Mouse (Mus musculus) urinary bladder, adult 2 months (tissue): ENCODE data around the gene Kng2. TPM values are rescaled to one million over a fixed set of nuclear protein-coding genes. Genes with fewer than 3 reads are reported as not detected.
"Not testable (repeated sequence)": the region's sequence is repeated elsewhere in the genome, so short reads cannot be mapped to it uniquely, and the experiment has no call there.

Source experiments
- DNase-seq: peaks from one replicate; pipeline ENCODE4 v3.0.0; 2022; ENCODE audit warnings: low spot score
- polyA plus RNA-seq: library from polyadenylated mRNA; depleted of rRNA; stranded (reverse); fragments of >200 nt; gene quantifications from 2 replicates; pipeline ENCODE4 v1.2.3, GENCODE M21; 2012; rRNA removed

The Kng2 gene
- polyA plus RNA-seq = 0.07 and 0.21 TPM in 2 replicates

DNA sequence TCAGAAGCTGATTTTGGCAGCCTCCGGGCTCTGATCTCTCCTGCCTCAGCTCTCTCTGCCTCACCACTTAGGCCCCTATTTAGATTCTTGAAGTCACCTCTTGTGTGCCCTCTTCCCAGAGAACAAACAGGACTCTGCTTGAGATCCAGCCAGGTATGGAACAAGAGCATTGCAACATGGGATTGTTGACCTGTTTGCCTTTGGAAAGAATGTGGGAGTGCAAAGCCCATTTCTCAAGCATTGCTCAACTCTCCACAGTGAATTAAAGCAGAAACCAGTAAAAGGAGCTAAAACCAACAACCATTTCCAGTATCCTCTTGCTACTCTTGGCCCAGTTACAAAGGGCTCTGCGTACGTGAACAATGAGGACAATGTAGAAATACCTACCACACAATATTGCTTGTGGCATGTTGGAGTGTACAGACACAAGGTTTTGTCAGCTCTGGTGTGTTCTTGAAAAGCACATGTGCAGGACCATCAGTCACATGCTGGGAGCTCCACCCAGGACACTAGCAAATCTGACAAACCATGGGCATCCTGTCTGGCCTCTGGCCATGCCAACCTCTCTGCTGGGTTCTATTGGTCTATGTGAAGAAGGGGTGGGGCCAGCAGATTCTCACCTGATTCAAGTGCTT, at the start of gene Kng2:
TSS of gene Kng2 (minus strand) at position 517 of the 635 bp plus-strand sequence.
- DNase-seq = not testable (repeated sequence)

DNA sequence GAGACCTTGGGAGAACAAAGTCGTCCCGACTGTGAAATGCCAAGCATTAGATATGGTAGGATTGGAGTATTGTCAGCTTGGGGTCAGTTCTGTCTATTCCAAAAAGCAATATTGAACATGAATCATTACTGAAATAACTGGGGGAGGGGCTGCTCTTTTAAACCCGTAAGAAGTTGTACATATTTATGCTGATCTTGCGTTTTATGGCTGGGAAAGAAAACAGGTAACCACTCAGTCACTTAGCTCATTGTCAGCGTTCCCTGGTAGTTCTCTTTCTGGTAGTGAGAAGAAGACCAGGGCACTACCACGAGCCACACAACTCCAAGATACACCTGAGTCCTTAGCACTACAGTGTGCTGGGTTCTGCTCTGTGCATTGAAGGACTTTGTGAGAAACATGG, 48.2 kb upstream of the Kng2 start:
- not testable (repeated sequence) for DNase-seq

DNA sequence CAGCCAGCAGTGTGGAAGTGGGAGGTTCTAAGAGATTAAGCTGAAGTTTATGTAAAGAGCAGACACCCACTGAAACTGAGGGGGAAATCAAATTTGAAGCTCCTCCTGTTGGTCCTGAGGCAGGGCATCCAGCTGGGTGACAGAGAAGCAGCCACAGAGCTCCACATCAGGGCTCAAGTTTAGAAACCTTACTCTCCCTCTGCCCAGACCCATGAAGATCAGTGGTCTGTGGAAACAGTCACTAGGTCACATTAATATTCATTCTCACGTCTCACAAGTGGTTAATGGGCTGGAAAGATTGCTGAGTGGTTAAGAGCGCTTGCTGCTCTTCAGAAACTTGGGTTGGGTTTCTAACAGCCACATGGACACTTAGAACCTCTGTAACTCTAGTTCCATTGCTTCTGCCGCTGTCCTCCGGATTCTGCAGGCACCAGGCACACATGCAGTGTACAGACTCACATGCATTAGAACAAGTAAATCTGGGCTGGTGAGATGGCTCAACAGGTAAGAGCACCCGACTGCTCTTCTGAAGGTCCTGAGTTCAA, 31.6 kb upstream of the Kng2 start:
- DNase-seq = not testable (repeated sequence)

DNA sequence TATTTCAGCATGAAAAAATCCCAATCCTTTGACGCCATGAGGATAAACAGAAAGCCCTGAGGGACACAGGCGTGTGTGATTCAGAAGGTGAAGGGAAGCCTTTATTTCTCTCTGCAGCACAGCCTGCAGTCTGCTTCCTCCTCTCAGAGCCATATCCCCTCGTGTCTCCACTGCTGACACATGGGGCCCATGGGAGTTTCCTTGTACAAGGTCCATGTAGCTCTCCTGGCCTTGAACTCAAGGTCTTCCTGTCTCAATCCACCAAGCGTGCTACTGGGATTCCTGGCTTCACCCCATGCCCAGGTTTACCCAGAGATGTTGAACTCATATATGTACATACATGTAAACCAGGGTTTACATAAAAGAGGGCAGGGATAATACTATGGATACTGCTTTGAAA, 30.3 kb upstream of the Kng2 start:
- not testable (repeated sequence) for DNase-seq

DNA sequence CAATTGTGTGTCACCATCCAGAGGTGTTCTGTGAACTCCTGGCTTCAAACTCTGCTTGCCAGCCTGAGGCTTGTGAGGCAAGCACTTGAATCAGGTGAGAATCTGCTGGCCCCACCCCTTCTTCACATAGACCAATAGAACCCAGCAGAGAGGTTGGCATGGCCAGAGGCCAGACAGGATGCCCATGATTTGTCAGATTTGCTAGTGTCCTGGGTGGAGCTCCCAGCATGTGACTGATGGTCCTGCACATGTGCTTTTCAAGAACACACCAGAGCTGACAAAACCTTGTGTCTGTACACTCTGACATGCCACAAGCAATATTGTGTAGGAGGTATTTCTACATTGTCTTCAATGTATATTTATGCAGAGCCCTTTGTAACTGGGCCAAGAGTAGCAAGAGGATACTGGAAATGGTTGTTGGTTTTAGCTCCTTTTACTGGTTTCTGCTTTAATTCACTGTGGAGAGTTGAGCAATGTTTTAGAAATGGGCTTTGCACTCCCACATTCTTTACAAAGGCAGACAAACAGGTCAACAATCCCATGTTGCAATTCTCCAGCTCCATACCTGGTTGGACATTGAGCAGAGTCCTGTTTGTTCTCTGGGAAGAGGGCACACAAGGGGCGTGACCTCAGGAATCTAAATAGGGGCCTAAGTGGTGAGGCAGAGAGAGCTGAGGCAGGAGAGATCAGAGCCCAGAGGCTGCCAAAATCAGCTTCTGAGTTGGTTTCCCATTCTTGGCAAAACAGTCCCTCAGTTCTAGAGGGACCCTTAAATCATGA, 28.6 kb upstream of the Kng2 start, which contains the start of gene Kng1:
TSS of gene Kng1 (plus strand) at position 198 of the 780 bp plus-strand sequence.
- not testable (repeated sequence) for DNase-seq

DNA sequence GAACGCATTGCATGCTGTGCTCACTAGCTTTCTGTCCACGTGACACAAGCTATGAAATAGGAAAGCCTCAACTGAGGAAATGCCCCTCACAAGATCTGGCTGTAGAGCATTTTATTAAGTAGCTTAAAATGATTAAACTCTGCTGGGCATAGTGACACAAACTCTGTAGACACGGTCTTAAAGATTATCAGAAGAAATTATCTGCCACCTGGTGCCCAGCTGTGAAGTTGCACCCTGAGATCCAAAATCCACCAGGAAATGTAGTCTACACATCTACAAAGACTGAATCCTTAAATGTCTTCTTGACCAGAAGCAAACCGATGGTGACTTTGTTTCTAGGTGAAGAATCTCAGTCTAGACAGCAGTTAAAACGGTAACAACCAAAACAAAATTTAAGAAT, 17.0 kb upstream of the Kng2 start:
- no peak for DNase-seq

DNA sequence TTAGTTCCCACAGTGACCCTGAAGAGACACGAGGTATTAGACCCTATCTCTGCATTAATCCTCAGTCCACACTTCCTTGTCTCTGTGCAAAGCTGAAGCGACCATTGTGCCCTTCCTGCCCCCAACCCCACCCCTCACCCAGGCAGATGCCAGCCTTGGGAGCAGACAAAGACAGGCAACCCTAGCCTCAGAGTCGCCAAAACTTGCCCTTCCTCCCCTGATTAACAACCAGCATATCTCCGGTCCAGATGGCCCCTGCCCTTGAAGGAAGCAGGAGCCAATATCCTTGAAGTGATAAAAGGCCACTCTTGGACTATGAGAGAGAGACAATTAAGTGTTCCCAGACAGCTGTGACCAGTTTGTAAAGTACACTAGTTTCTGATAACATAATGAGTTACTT, 11.6 kb upstream of the Kng2 start:
- DNase-seq = no peak

DNA sequence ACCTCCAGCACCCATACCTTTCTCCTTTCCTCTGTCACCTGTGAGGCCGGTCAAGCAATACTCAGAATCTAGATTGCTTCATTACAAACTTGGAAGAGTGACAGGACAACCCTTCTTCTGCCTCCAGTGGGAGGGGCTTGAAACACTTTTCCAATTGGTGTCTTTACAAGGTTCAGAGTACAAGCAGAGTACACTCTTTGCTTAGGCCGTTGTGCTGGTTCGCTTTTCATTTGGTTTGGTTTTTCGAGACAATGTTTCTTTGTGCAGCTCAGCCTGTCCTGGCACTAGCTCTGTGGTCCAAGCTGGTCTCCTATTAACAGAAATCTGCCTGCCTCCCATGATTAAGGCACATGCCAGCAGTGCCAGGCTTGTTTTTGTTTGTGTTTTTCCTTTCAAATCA, 10.0 kb upstream of the Kng2 start:
- no peak for DNase-seq

DNA sequence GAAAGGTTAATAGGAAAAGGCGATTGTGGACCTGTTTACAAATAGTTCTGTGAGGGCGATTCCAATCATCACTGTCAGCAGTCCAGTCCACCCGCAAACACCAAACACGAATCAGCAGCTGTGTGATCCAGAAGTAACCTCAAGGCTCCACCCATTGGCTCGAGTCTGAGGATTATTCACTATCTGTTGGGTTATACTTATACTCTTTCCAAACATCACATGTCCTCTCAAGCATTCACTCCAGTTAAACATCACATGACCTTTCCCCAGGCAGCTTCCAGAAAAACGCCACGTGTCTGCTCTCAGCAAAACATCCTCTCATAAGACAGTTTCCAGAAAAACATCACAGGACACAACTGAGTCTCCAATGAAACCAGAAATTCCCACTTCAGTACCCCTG, 8.5 kb upstream of the Kng2 start:
- DNase-seq = no peak

DNA sequence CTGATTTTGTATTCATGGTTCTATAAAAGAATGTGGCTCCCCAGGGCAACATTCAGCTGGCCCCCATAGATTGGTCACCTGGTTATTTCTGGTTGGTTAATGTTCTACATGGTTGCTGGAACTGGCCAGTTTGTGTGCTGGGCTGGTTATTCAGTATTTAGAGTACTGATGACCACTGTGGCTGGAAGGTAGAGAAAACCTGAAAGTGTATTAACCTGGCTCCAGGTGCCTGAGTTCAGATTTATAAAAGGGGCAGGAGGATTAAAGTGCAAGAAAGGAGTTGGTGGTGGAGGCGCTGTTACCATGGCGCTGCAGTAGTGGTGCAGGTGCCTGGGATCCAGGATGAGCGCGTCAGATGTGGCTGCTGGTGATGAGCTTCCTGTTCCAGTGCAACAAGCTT, 4.4 kb upstream of the Kng2 start:
- DNase-seq = no peak

DNA sequence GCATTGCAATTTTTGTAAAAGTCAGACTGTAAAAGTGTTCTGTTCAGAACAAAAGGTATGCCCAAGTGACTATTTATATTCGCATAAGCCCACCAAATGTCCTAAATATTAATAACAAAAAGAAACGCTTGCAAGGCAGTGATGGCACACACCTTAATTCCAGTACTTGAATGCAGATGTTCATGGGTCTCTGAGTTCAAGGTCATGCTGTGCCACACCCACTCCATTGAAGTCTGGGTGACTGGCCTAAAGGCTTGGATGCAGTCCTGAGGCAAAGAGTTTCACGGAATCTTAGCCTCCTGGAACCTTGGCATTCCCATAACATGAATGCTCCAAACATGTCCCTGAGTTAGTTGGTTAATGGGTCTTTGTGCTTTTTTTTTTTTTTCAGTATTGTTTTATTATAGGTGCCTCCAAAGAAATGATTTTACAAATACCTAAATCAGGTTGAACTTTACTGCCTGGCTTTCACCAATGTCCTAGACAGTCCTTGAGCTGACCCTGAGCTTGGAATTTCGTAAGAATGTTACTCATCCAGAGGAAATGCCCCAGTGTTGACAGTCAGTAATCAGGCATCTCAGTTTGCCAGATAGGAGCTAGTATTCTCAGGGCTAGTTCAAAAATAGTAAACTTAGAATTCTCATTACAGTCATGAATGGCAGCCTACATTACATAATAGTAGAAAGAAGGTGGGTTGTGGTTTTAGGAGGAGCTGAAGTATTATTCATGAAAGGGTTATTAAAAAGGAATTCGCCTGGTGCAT, 1.6 kb upstream of the Kng2 start:
- DNase-seq = no peak

DNA sequence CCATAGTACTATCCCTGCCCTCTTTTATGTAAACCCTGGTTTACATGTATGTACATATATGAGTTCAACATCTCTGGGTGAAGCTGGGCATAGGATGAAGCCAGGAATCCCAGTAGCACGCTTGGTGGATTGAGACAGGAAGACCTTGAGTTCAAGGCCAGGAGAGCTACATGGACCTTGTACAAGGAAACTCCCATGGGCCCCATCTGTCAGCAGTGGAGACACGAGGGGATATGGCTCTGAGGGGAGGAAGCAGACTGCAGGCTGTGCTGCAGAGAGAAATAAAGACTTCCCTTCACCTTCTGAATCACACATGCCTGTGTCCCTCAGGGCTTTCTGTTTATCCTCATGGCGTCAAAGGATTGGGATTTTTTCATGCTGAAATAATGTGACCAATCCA, 1.9 kb downstream of the Kng2 start:
- not testable (repeated sequence) for DNase-seq

DNA sequence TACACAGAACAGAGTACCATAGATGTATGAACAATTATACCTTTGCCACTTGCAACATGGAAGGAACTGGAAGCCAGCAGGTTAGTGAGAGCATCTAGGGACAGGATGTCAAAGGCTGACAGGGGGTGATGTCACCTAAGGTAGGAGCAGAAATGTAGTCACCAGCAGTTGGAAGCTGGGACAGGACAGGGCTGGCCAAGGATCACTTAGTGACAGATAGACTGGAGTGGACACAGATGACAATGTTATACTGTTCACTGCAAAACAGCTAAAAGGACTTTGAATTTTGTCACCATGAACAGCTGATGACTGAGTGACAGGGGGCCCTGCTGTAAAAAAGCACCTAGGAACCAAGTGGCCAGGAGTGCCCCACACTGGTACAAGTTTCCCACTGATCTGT, 2.7 kb downstream of the Kng2 start:
- DNase-seq = no peak

DNA sequence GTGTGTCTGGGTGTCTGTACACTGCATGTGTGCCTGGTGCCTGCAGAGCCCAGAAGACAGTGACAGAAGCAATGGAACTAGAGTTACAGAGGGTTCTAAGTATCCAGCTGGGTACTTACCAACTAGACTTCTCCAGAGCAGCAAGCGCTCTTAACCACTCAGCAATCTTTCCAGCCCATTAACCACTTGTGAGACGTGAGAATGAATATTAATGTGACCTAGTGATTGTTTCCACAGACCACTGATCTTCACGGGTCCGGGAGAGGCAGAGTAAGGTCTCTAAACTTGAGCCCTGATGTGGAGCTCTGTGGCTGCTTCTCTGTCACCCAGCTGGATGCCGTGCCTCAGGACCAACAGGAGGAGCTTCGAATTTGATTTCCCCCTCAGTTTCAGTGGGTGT, 4.2 kb downstream of the Kng2 start:
- DNase-seq = no peak

DNA sequence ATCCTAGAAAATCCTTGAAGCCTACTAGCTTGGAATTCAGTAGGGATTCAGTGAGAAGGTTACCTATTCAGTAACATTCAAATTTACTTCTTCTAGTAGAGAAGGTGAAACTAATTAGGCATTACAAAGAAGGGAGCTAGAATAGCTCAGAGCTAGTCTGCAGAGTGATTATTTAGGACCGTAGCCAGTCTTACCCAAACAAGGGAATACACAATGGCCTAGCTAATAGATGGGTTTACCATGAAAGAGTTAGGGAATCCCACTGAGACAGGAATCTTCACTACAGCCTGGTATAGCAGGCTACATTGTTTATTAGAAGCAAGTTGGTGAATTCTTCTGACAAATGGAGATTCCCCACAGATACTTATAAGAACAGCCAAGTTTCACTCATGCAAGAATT, 8.7 kb downstream of the Kng2 start:
- DNase-seq = not testable (repeated sequence)

DNA sequence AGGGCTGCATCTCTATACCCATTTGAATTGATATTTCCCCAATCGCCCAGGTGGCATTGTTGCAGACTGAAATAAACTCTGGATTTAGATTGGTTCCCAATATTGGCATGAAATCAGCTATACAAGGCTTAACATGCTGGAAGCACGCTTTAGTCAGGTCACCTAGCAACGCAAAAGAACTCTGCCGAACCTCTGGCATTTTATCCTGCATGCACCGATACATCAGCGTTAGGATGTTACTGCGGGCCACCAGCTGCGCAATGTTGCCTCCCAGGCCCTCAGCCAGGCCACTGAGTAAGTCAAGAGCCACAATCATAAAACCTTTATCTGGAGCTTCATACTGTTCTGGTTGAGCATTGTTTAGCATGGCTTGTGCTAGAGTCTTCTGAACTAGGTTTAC, 14.6 kb downstream of the Kng2 start:
- not testable (repeated sequence) for DNase-seq

DNA sequence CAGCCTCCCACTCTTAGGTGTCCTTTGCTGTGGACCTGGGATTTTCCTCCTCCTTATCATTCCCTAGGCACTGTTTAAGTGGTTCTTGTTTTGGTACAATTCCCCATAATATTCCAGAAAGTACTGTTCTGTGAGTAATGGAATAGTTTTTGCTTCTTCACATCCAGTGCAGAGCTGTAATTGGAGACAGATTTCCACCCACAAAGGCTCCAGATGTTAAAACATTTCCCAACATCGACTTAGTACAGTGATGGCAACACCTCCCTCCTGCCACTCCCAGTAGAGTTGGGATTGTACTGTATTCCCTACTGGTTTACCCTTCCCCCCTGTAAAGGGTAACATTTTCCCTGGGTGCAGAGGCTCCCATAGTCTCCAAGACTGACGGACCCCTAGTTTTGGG, 15.5 kb downstream of the Kng2 start:
- not testable (repeated sequence) for DNase-seq

DNA sequence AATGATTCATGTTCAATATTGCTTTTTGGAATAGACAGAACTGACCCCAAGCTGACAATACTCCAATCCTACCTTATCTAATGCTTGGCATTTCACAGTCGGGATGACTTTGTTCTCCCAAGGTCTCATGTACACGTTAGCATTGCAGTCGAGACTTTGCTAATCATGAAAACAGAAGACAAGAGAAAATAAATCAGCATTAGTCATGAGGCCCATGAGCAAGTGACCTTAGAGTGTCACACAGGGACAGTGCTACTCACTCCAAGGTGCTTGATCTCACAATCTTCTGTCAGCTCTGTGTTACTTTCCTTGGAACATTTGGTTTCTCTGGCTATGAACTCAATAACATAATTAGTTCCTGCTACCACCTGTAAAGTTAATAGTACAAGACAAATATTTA, 32.3 kb downstream of the Kng2 start:
- not testable (repeated sequence) for DNase-seq

DNA sequence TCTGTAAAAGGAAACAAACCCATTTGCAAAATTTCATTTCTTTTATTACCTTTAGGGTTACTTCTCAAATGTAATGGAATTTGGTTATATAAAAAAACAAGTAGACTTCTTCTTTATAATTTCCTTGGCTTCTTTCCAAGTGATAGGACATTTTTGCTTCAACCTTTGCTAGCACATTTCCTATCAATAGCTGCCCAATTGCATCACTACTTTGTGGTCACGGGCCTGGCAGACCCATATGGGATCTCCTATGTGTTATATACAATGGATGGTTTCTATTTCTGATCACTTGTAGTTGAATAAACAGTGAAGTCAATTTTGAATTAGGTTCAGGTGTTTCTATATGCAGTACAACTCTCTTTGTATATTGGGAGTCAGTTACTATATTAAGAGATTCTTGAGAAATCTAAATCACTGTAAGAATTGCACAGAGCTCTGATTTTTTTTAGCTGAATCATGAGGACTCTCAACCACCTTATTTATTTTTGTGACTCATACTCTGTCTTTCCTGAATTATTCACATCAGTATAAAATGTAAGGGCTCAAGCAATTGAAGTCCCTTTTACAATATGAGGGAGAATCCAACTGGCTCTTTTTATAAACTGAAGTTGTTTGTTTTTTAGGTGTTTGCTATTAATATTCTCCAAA, 61.8 kb downstream of the Kng2 start:
- no peak for DNase-seq

DNA sequence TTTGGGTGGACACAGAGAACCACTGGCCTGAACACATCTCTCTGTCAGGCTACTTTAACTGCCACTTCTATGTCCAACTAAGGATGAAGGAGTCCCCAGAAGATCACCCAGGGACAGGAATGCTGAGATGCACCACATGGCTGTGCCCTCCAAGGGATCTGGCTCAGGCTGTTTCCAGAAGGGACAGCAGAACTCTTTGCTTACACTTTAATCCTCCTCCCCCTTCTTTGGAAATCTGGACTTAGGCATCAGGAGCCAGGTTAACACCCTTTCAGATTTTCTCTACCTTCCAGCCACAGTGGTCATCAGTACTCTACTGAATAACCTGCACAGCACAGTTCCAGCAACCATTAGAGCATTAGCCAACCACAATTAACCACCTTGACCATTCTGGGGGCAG, 66.0 kb downstream of the Kng2 start:
- DNase-seq = no peak

DNA sequence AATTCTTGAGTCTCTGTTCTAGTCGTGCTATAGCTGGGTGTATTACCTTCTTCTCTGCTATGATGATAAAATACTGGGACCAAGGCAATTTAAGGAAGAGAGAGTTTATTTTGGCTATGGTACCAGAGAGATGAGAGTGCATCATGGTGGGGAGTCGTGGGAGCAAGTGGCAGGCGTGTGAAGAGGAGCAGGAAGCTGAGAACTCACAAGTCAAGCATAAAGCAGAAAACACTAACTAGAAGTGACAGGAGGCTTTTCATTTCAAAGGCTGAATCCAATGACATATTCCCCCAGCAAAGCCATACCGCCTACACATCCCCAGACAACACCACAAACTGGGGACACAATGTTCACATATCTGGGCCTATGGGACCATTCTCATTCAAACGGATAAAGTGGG, 67.0 kb downstream of the Kng2 start:
- DNase-seq = no peak

DNA sequence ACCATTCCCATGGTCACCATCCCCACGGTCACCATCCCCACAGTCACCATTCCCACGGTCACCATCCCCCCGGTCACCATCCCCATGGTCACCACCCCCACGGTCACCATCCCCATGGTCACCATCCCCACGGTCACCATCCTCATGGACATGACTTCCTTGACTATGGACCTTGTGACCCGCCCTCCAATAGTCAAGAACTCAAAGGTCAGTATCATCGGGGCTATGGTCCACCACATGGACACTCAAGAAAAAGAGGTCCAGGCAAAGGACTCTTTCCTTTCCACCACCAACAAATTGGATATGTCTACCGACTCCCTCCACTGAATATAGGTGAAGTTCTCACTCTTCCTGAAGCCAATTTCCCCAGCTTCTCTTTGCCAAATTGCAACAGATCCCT, 68.2 kb downstream of the Kng2 start:
- DNase-seq = no peak
